Mouse (Mus musculus) right cerebral cortex, adult 18-20 months (tissue): ENCODE data around the gene Rasa4.
"Not testable (repeated sequence)": the region's sequence is repeated elsewhere in the genome, so short reads cannot be mapped to it uniquely, and the experiment has no call there.

Experiments used
- DNase-seq: peaks from one replicate; pipeline ENCODE4 v3.0.0; 2022; ENCODE audit warnings: mixed read lengths

Gene Rasa4

DNA sequence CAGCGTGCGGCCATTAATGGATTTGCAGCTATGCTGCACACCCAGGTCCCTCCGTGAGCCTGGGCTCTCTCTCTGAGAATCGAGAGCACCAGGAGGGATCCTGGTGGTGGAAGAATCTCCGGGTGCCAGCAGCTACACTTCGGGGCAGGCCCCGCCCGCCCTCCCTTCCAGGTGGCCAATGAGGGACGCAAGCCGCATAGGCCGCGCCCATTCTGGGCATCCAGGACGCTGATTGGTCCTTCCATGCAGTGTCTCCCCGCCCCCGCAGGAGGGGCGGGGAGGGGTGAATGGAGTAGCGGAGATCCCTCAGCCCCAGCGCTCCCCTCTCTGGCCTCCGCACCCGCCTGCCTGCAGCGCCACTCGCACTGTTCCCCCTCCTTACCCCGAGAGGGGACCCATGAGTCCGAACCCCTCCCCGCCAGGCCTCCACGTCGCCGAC, at the start of gene Rasa4:
Gene Rasa4, plus strand, starts transcription at position 248 of the 439 bp plus-strand sequence.
- peak; percentile 96 for DNase-seq

DNA sequence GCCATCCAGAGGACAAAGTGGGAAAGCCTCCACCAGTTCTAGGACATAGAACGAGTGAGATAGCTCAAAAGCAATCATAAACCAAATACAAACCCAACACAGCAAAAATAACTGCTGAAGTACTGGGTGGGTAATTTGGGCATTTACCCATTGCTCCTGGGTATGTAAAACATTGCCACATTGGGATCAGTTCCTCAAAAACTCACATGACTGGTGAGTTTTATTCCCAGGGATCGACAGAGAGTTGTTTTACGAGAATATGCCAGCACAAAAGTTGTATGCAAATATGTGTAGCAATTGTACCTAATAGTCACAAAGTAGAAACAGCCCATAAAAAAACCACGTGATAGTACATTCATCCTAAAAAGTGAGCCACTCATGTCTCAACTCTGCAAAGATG, 48.8 kb upstream of the Rasa4 start:
- DNase-seq = no peak

DNA sequence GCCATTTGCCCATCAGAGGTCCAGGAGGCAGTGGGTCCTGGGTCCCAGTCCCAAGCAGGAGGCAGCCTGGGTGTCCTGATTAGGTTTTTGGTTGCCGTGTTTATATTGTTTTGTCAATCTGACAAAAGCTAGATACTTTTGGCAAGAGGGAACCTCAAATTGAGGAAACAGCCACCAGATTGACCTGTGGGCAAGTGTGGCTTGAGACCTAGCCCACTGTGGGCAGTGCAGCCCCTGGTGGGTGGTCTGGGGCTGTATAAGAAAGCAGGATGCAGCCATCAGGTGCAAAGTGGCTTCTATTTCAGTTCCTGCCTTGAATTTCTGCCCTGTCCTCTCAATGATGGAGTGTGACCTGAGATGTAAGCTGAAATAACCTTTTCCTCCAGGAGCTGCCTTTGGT, 48.4 kb upstream of the Rasa4 start:
- no peak for DNase-seq

- no peak for DNase-seq
Measured at GRCm38 (mm10) chr5:136036667-136037066, 47.0 kb upstream of the Rasa4 start.

DNA sequence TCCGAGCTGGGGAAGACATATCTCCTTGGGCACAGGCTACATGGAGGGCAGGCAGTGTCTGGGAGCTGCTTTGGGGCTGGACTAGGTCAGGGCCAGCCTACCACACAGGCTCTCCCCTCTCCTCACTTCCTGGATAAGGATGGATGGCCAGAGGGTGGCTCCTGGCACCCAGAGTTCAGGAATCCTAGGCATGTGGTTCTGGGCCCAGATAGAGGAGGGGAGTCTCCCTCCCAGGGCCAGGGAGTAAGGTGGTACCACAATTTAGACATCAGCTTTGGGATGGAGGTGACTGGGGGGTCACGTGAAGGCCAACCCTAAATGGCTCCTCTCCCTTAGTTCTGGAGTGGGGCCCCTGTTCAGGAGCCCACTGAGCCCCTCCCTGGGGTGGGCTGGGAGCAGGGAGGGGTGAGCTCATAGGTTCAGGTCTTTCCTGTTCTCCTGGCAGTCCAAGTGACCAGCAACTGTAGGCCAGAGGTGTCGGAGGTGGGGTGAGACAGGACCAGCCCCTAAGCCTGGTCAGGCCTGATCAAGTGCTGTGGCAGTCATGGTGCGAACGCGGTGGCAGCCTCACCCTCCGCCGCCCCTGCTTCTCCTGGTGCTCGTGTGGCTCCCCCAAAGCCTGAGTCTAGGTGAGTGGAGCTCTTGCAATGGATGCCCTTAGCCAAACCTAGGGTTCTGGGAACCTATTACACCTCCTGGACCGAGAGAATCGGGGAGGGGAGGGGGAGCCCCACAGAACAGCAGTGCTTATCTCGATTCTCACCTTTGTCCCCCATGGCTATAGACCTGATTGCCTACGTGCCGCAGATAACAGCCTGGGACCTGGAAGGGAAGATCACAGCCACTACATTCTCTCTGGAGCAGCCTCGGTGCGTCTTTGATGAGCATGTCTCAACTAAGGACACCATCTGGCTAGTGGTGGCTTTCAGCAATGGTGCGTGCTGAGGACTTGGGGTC, 45.2 kb upstream of the Rasa4 start, which contains the start of gene Upk3b:
Gene Upk3b, plus strand, starts transcription at position 239 of the 957 bp plus-strand sequence.
- no peak for DNase-seq

DNA sequence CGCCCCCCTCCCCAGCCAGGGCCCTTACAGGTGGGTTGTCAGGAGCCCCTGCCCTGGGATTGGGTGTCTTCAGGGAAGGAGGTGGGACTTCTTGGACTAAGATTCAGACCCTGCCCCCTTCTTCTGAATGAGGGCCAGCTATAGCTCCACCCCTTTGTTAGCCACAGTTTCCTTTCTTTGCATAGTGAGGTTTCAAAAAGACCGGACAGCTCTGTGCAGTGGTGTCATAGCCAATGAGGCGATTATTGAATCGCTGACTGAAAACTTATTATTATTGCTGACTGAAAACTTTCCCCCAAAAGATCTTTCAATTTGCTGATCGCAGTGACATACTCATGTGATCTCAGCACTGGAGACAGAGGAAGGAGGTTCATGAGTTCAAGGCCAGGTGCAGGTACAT, 43.5 kb upstream of the Rasa4 start:
- no peak for DNase-seq

GRCm38 (mm10) chr5:136041260-136041659, 42.5 kb upstream of the Rasa4 start:
- no peak for DNase-seq

DNA sequence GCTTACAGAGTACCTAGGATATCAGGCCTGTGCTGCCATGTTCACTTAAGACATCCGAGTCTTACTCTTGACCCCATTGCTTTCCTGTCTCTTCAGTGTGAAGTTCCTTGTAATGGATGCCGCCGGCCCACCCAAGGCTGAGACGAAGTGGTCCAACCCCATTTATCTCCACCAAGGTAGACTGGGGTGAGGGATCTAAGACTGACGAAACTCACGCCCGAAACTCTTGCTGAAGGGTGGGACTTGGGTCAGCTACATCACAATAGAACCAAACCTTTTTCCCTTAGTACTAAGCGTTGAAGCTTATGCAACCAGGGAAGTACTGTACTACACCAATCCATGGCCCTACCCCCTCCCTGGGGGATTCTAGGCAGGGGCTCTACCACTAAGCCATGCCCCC, 42.0 kb upstream of the Rasa4 start:
- no peak for DNase-seq

- DNase-seq = no peak
Measured at GRCm38 (mm10) chr5:136044865-136045264, 38.9 kb upstream of the Rasa4 start.

DNA sequence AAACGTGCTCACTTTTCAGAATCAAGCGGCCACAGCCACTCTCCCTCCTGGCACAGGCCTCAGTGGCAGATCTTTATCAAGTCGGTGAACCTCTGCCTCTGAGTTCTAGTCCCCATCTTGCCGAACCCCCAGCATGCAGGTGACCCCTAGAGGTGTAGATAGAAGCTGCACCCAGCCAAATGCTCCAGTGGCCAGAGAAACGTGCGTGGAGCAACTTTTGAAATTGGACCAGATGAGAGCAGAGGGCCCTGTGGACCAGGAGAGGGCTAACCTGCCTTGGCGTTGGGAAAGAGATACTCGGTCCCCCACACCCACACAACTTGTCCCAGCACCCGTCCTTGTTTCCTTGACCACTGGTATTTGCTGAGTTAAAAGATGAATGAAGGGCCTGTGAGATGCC, 38.3 kb upstream of the Rasa4 start:
- DNase-seq = no peak

- peak; percentile 70 for DNase-seq
Measured at GRCm38 (mm10) chr5:136045987-136046386, 37.7 kb upstream of the Rasa4 start.

DNA sequence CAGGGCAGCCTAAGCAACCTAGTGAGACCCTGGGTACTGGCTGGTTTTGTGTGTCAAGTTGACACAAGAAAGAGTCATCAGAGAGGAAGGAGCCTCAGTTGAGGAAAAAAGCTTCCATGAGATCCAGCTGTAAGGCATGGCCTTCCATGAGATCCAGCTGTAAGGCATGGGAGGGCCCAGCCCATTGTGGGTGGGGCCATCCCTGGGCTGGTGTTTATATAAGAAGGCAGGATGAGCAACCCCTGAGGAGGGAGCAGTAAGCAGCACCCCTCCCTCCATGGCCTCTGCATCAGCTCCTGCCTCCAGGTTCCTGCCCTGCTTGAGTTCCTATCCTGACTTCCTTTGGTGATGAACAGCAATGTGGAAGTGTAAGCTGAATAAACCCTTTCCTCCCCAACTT, 35.2 kb upstream of the Rasa4 start:
- not testable (repeated sequence) for DNase-seq

DNA sequence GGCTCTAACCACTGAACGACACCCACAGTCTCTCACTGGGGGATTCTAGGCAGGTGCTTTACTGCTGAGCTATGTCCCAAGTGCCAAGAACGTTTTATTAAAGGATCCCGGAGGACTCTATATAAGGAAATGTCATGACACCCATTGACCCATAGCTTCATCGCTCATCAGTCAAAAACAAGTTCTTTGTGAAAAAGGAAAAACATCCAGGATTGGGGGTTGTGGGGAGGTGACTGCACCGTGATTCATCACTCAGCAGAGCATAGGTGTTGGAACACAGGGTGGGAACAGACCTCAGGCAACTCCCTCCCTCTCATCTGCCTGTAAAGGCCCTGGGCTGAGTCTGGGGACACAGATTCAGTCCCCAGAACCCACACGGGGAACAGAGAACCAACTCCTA, 33.8 kb upstream of the Rasa4 start:
- DNase-seq = no peak

- DNase-seq = peak; percentile 9
Measured at GRCm38 (mm10) chr5:136051231-136052085, 32.3 kb upstream of the Rasa4 start.

GRCm38 (mm10) chr5:136052861-136053655, 30.7 kb upstream of the Rasa4 start:
- DNase-seq = no peak

GRCm38 (mm10) chr5:136054301-136055077, 29.2 kb upstream of the Rasa4 start, which contains the start of gene Upk3bl:
Gene Upk3bl (plus strand): TSS chr5:136054492.
- no peak for DNase-seq

GRCm38 (mm10) chr5:136056062-136056461, 27.7 kb upstream of the Rasa4 start:
- no peak for DNase-seq

GRCm38 (mm10) chr5:136057085-136057484, 26.6 kb upstream of the Rasa4 start:
- no peak for DNase-seq

DNA sequence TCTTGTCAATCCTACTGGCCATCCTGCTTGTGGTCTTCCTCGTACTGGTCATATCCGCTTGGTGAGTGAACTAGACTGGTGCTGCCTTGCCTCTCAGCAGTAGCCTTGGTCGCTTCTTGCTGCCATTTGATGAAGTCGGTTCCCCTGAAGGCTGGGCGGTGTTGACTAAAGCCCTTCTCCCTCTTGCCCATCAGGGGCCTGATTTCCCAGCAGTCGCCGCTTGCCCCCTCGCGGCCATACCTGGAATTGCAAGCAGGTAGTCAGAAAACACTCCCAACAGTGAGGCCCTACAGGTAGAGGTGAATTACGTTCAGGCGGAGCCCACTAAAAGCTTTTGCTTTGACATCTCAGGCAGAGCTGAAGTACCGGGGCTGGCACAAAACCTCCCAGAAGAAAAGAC, 22.1 kb upstream of the Rasa4 start:
- peak; percentile 58 for DNase-seq

- no peak for DNase-seq
Measured at GRCm38 (mm10) chr5:136063920-136064319, 19.8 kb upstream of the Rasa4 start.

DNA sequence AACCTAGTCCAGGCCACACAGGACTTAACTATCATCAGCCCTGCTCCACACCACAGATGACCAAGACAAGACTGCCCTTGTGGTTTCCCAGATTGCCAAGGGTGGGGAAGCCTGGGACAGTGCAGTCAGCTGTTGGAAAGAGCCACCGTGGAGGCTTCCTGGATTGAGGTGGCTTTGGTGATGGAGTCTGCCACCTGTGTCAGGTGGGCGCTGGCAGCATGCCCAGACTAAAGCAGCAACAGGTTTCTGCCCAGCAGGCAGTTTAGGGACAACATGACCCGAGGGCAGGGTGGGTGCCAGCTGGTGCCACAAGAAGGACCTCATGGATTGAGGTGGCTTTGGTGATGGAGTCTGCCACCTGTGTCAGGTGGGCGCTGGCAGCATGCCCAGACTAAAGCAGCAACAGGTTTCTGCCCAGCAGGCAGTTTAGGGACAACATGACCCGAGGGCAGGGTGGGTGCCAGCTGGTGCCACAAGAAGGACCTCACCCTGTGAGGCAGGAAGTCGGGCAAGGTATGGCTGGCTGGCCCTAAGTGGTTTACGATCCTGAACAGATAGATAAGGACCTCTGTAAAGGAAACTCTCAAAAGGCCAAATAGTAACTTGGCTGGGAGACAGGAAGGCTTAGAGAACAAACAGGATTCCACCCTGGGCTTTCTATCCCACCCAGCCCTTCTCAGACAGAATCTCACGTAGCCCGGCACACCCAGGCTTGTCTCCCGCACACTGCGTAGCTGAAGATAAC, 17.1 kb upstream of the Rasa4 start:
- not testable (repeated sequence) for DNase-seq
